Mouse (Mus musculus): ENCODE data around the gene Alg5.

- TF ChIP-seq POLR2A (IDR thresholded peaks at IDR 0.05; ENCODE audit: insufficient read length, low read depth) (no peak), USF1 (IDR thresholded peaks at IDR 0.05; ENCODE audit: low read depth) (no peak), MYOG (IDR thresholded peaks at IDR 0.05; ENCODE audit: control insufficient read depth in 1 of 3, insufficient read depth in 1 of 3, insufficient read length in 2 of 3, low read depth in 2 of 3) (no peak)
These were observed 7.8 kb upstream of the Alg5 start for GRCm38 (mm10) chr3:54727588-54727987.

Measured in myocyte (in vitro differentiated cells).